Mouse (Mus musculus): Measurements from ENCODE around the gene Paip2b. TPM values are rescaled to one million over a fixed set of nuclear protein-coding genes. Genes with fewer than 3 reads are reported as not detected.
"Not testable (repeated sequence)": the region's sequence is repeated elsewhere in the genome, so short reads cannot be mapped to it uniquely, and the experiment has no call there.

The Paip2b gene
- polyA plus RNA-seq, 1 experiment from 2014 or later, result 4.9 TPM

GRCm38 (mm10) chr6:83840086-83840485, 8.5 kb upstream of the Paip2b start:
- no peaks in the 10 kb centered on the region for H3K36me3 ChIP-seq
- H3K9me3 ChIP-seq (replicated peaks), result no peaks in the 10 kb centered on the region
- no peaks in the 10 kb centered on the region for H3K4me1 ChIP-seq
- no peak for ATAC-seq
- no peak overlapping the region for H3K27ac ChIP-seq
- no peak overlapping the region for H3K4me2 ChIP-seq
- H3K9ac ChIP-seq, result no peak overlapping the region
- no peak overlapping the region for H3K4me3 ChIP-seq
- H3K27me3 ChIP-seq (replicated peaks), result no peaks in the 10 kb centered on the region
- WGBS (ENCODE audit: insufficient replicate concordance), result 77% methylated on average over 6 of the region's 6 CpGs

- Histone ChIP-seq H3K4me3 (no peak overlapping the region), H3K36me3 (no peaks in the 10 kb centered on the region), H3K27ac (no peak overlapping the region), H3K4me2 (no peak overlapping the region), H3K9me3 (replicated peaks) (no peaks in the 10 kb centered on the region), H3K27me3 (replicated peaks) (no peaks in the 10 kb centered on the region), H3K9ac (no peak overlapping the region), H3K4me1 (no peaks in the 10 kb centered on the region)
- ATAC-seq, result no peak
- WGBS (ENCODE audit: insufficient replicate concordance), result 48% methylated on average over 2 of the region's 2 CpGs
These were observed 6.5 kb upstream of the Paip2b start for GRCm38 (mm10) chr6:83838046-83838445.

DNA sequence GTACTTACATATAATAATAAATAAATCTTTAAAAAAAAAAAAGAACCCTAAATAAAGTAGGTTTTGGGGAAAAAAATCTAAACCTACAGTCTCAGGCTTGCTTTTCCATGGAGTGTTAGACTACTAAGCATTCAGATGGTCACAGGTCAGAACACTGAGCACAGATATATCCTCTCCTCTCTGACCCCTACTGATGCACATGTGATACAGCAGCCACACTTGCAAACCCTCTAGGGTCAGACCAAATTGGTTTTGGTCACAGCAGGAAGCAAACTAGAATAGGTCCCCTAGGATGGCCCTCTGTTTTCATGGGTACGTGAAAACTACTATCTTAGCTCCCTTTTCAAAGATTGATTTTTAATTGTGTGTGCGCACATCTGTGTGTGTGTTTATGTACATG, 5.3 kb upstream of the Paip2b start:
- no peaks in the 10 kb centered on the region for H3K27me3 ChIP-seq (replicated peaks)
- H3K9ac ChIP-seq, result no peak overlapping the region
- WGBS (ENCODE audit: insufficient replicate concordance), result 74% methylated on average over 2 of the region's 2 CpGs
- H3K4me3 ChIP-seq, result no peak overlapping the region
- H3K27ac ChIP-seq, result no peak overlapping the region
- ATAC-seq, result no peak
- peaks cover 8% of the 10 kb centered on the region; the same call in 1 of the 2 replicates for H3K4me1 ChIP-seq
- no peaks in the 10 kb centered on the region for H3K9me3 ChIP-seq (replicated peaks)
- H3K36me3 ChIP-seq, result no peaks in the 10 kb centered on the region
- H3K4me2 ChIP-seq, result no peak overlapping the region

GRCm38 (mm10) chr6:83832393-83832792, 852 bp upstream of the Paip2b start:
- WGBS (ENCODE audit: insufficient replicate concordance), result 69% methylated on average over 1 of the region's 1 CpGs
- ATAC-seq; H3K27me3 ChIP-seq (replicated peaks); H3K9me3 ChIP-seq (replicated peaks); H3K36me3 ChIP-seq: not testable (repeated sequence)
- H3K9ac ChIP-seq, result 0 out of 2 replicates have a peak overlapping the region, but pooled peaks have one; percentile 48
- peaks cover 19% of the 10 kb centered on the region for H3K4me1 ChIP-seq
- peak overlapping the region; percentile 68 for H3K4me3 ChIP-seq
- H3K4me2 ChIP-seq, result peak overlapping the region; percentile 92
- H3K27ac ChIP-seq, result 0 out of 2 replicates have a peak overlapping the region, but pooled peaks have one; percentile 54

DNA sequence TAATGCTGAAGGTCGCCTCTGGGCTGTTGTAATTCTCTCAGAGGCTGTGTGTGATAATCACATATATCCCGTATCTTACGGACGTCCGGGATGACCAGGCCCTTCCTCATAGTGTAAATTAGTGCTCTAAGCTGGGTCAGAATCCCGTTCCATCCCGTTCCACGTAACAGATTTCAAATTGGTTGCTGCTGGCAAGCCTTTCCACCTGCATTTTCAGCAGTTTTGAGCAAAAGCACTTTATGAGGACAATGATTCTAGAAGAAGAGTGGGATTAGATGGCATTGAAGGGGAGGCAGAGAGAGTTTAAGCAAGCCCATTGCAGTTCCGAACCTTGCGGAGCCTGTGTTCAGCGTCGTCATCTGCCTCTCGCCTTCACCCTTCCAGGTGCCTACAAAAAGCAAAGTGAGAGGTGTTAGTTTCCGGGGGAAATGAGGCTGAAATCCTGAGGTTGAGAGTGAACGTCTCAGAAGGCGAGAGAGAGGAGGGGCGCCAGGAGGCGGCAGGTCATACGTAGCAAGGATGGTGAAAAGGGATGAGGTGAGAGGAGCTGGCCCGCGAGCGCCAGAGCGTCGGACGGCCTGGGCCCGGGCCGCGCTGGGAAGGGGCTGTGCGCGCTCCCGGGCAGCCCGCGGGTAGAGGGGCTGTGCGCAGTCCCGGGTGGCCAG, 468 bp downstream of the Paip2b start:
- Histone ChIP-seq H3K4me1 (peaks cover 19% of the 10 kb centered on the region), H3K9me3 (replicated peaks) (no peaks in the 10 kb centered on the region), H3K4me3 (peak overlapping the region; percentile 68), H3K4me2 (peak overlapping the region; percentile 92), H3K9ac (peak overlapping the region; percentile 76), H3K27ac (peak overlapping the region; percentile 71), H3K36me3 (no peaks in the 10 kb centered on the region), H3K27me3 (replicated peaks) (no peaks in the 10 kb centered on the region)
- ATAC-seq, result no peak; the same call in 1 of the 2 replicates
- 5% methylated on average over 35 of the region's 35 CpGs for WGBS (ENCODE audit: insufficient replicate concordance)

DNA sequence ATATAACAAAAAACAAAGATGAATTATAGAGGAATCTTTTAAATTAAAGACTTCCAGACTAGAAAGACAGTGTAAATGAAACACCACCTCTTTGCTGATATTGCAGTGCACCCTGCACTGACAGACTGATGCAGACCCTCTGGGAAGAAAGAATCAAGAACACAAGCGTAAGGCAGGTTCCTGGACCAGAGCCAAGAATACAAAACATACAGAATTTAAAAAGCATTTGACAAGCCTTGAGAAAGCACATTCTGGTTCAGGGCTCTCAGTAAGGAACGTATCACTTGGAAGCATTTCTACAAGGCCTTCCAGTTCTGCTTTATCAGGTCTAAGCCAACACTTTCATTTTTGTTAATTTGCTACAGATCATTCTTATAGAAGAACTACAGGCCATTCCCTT, 9.7 kb downstream of the Paip2b start:
- no peak overlapping the region for H3K4me3 ChIP-seq
- no peaks in the 10 kb centered on the region for H3K9me3 ChIP-seq (replicated peaks)
- no peaks in the 10 kb centered on the region for H3K4me1 ChIP-seq
- 62% methylated on average over 2 of the region's 2 CpGs for WGBS (ENCODE audit: insufficient replicate concordance)
- H3K4me2 ChIP-seq, result no peak overlapping the region
- H3K27ac ChIP-seq, result no peak overlapping the region
- no peaks in the 10 kb centered on the region for H3K27me3 ChIP-seq (replicated peaks)
- no peak overlapping the region for H3K9ac ChIP-seq
- H3K36me3 ChIP-seq, result peaks cover 3% of the 10 kb centered on the region; the same call in 1 of the 2 replicates
- no peak for ATAC-seq

DNA sequence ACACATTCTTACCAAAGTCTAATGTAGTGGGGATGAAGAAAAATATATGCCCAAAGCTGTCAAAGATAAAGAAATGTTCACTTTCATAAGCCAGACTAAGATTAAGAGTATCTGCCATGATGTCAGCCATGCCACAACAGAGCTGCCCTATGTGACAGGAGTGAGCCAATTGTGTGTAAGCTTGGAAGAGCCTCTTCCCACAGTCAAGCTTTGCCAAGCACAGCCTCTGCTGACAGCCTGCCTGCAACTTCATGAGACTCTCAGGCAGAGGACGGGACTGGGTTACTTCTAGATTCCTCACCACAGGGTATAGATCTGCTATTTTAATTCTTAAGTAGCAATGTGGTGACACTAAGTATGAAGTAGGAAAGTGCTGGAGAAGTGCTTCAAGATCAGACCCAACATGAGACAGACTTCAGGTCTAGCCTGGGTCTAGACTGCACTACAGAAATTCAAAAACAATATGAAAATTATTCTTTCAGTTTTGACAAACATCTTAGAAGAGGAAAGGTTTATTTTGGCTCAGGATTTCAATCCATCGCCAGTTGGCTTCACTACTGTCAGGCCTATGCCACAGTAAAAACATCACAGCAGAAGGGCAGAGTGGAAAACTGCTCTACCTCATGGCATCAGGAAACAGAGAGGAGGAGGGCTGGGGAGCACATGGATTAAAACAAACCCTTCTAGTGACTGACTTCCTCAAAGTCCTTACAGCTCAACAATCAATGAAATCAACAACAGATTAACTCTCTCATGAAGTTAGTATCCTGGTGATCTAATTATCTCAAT, 10.6 kb downstream of the Paip2b start:
- Histone ChIP-seq H3K4me2 (no peak overlapping the region), H3K27me3 (replicated peaks) (no peaks in the 10 kb centered on the region), H3K36me3 (peaks cover 3% of the 10 kb centered on the region; the same call in 1 of the 2 replicates), H3K9ac (no peak overlapping the region), H3K27ac (no peak overlapping the region), H3K9me3 (replicated peaks) (no peaks in the 10 kb centered on the region), H3K4me3 (no peak overlapping the region), H3K4me1 (no peaks in the 10 kb centered on the region)
- no peak for ATAC-seq
- WGBS (ENCODE audit: insufficient replicate concordance), result 65% methylated on average over 2 of the region's 2 CpGs

DNA sequence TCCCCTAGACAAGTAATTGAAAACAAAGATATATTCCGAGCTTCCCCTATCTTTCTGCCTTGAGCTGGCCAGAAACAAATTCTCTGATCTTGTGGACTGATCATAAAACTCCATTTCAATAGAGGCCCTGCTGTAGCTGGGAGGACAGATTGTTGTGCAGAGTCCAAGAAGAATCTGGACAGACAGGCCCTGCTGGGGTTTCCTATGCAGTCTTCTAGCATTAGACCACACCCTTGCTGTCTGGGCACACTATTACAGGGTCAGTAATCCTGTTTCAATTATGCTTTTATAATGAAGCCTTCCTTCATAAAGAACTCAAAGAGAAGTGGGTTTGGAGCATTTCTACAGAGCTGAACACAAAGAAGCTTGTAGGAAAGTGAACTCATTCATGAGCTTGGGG, 12.5 kb downstream of the Paip2b start:
- Histone ChIP-seq H3K9ac (no peak overlapping the region), H3K4me3 (no peak overlapping the region), H3K9me3 (replicated peaks) (no peaks in the 10 kb centered on the region), H3K4me1 (no peaks in the 10 kb centered on the region), H3K27me3 (replicated peaks) (no peaks in the 10 kb centered on the region), H3K27ac (no peak overlapping the region), H3K4me2 (no peak overlapping the region), H3K36me3 (peaks cover 6% of the 10 kb centered on the region)
- no peak for ATAC-seq
- 81% methylated on average over 1 of the region's 1 CpGs for WGBS (ENCODE audit: insufficient replicate concordance)

- H3K9me3 ChIP-seq (replicated peaks), result no peaks in the 10 kb centered on the region
- no peak overlapping the region for H3K4me2 ChIP-seq
- H3K36me3 ChIP-seq, result peaks cover 18% of the 10 kb centered on the region
- H3K27ac ChIP-seq, result no peak overlapping the region
- ATAC-seq, result no peak
- H3K4me3 ChIP-seq, result no peak overlapping the region
- no peaks in the 10 kb centered on the region for H3K27me3 ChIP-seq (replicated peaks)
- H3K9ac ChIP-seq, result no peak overlapping the region
- no peaks in the 10 kb centered on the region for H3K4me1 ChIP-seq
- 78% methylated on average over 3 of the region's 3 CpGs for WGBS (ENCODE audit: insufficient replicate concordance)
These were observed 15.7 kb downstream of the Paip2b start for GRCm38 (mm10) chr6:83815801-83816200.

- no peak overlapping the region for H3K27ac ChIP-seq
- ATAC-seq, result no peak
- WGBS (ENCODE audit: insufficient replicate concordance), result 80% methylated on average over 3 of the region's 3 CpGs
- no peaks in the 10 kb centered on the region for H3K4me1 ChIP-seq
- peaks cover 29% of the 10 kb centered on the region for H3K36me3 ChIP-seq
- H3K9me3 ChIP-seq (replicated peaks), result no peaks in the 10 kb centered on the region
- no peak overlapping the region for H3K4me3 ChIP-seq
- H3K27me3 ChIP-seq (replicated peaks), result no peaks in the 10 kb centered on the region
- no peak overlapping the region for H3K9ac ChIP-seq
- H3K4me2 ChIP-seq, result no peak overlapping the region
These were observed 28.7 kb downstream of the Paip2b start for GRCm38 (mm10) chr6:83802846-83803245.

- no peak for ATAC-seq
- Histone ChIP-seq H3K36me3 (peaks cover 29% of the 10 kb centered on the region), H3K4me3 (no peak overlapping the region), H3K9me3 (replicated peaks) (no peaks in the 10 kb centered on the region), H3K4me1 (no peaks in the 10 kb centered on the region), H3K27me3 (replicated peaks) (0 out of 2 replicates have a peak, but pooled peaks cover 6% of the 10 kb centered on the region), H3K9ac (no peak overlapping the region), H3K27ac (no peak overlapping the region), H3K4me2 (no peak overlapping the region)
- 77% methylated on average over 5 of the region's 5 CpGs for WGBS (ENCODE audit: insufficient replicate concordance)
These were observed 29.5 kb downstream of the Paip2b start for GRCm38 (mm10) chr6:83802033-83802432.

DNA sequence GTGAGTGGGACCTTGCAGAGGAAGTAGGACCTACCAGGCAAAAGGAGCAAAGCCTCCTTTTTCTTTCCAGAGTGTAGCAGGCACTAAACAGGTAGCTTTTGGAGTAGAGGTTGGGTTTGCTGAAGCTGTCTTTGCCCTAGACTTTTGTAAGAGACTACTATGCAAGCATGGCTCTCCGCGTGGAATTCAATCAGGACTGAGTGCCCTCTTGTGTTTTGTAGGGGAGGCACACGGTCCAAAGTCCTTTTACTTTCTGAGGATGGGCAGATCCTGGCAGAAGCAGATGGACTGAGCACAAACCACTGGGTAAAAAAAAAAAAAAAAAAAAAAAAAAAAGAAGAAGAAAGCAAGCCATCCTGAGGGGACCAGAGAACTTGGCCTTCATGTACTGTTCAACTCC, 34.9 kb downstream of the Paip2b start:
- Histone ChIP-seq H3K36me3 (peaks cover 16% of the 10 kb centered on the region), H3K9ac (no peak overlapping the region), H3K4me2 (no peak overlapping the region), H3K27ac (no peak overlapping the region), H3K4me1 (peaks cover 25% of the 10 kb centered on the region), H3K4me3 (no peak overlapping the region), H3K27me3 (replicated peaks) (0 out of 2 replicates have a peak, but pooled peaks cover 14% of the 10 kb centered on the region), H3K9me3 (replicated peaks) (no peaks in the 10 kb centered on the region)
- ATAC-seq, result no peak
- WGBS (ENCODE audit: insufficient replicate concordance), result 58% methylated on average over 3 of the region's 3 CpGs
